Mouse (Mus musculus) liver, postnatal 0 days (tissue): ENCODE results near the gene Gpc5.

Experiments used
- CTCF ChIP-seq: sonication (generic); IDR thresholded peaks from 2 replicates; pipeline ENCODE4 v1.5.1; 2016; ENCODE audit warnings: antibody characterized with exemption, low read depth
- EP300 ChIP-seq: IDR thresholded peaks from 2 replicates; pipeline ENCODE4 v1.6.1; 2016; ENCODE audit warnings: antibody characterized with exemption, low read depth, mild to moderate bottlenecking

DNA sequence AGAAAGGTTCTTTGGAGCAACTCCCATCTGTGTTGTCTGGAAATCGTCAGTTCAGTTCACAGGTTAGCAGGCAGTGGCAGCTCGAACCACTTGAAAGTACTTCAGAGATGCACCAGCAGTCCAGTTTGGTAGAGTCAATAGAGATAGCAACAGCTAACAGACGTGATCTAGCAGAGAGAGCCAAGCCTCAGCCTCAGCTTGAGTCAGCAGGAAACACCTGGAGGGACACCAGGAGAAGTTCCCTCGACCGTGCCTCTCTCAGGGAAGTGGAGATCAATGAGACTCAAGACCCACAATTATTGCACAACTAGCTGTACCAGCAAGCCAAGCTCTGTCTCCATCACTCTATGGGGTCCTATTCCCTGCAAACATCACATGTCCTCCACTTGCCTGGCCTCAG lies 159.8 kb downstream of the Gpc5 start:
- TF ChIP-seq CTCF (no peak), EP300 (no peak)
